Mouse (Mus musculus): ENCODE measurements around the gene 2310022B05Rik.

GRCm38 (mm10) chr8:124621255-124621654 lies 41.9 kb downstream of the 2310022B05Rik start:
- no peak for TF ChIP-seq POLR2A (IDR thresholded peaks at IDR 0.05; ENCODE audit: insufficient read length, low read depth)
- no peak for TF ChIP-seq TCF12 (IDR thresholded peaks at IDR 0.05; ENCODE audit: insufficient read depth, poor library complexity, severe bottlenecking)
- TF ChIP-seq USF1 (IDR thresholded peaks at IDR 0.05; ENCODE audit: low read depth): no peak
- no peak for TF ChIP-seq MAX (IDR thresholded peaks at IDR 0.05; ENCODE audit: low read depth)
- no peak for TF ChIP-seq E2F4 (IDR thresholded peaks at IDR 0.05; ENCODE audit: insufficient read depth)
- no peak for TF ChIP-seq MYOG (IDR thresholded peaks at IDR 0.05; ENCODE audit: control insufficient read depth in 1 of 3, insufficient read depth in 1 of 3, insufficient read length in 2 of 3, low read depth in 2 of 3)
- no peak for TF ChIP-seq CEBPB (IDR thresholded peaks at IDR 0.05; ENCODE audit: insufficient read depth, poor library complexity, severe bottlenecking)
